Mouse (Mus musculus) hindbrain, embryonic 13.5 days (tissue): ENCODE data around the gene 2610301B20Rik. TPM values are rescaled to one million over a fixed set of nuclear protein-coding genes. Genes with fewer than 3 reads are reported as not detected.
"Not testable (repeated sequence)": the region's sequence is repeated elsewhere in the genome, so short reads cannot be mapped to it uniquely, and the experiment has no call there.

Experiments
- ATAC-seq: fragments of 200-750 bp; cut with Nextera tagmentation; 2 replicates; pipeline ENCODE4 v1.8.0; 2017; ENCODE audit warnings: moderate TSS enrichment; ENCODE audit not compliant: low FRiP score
- H3K27ac ChIP-seq: fragments of 300-500 bp; sonication (generic); 2 replicates; pipeline ENCODE4 v1.5.1; 2015; ENCODE audit warnings: inconsistent platforms, mild to moderate bottlenecking, moderate library complexity
- H3K27me3 ChIP-seq: fragments of 300-500 bp; sonication (generic); 2 replicates; pipeline ENCODE4 v1.6.1; 2015; ENCODE audit warnings: mild to moderate bottlenecking, inconsistent platforms
- H3K36me3 ChIP-seq: fragments of 300-500 bp; sonication (generic); 2 replicates; pipeline ENCODE4 v1.6.1; 2015; ENCODE audit warnings: mild to moderate bottlenecking, inconsistent platforms
- H3K4me1 ChIP-seq: fragments of 300-500 bp; sonication (generic); replicated peaks from 2 replicates; pipeline ENCODE4 v1.6.1; 2015; ENCODE audit warnings: inconsistent platforms
- H3K4me2 ChIP-seq: fragments of 300-500 bp; sonication (generic); 2 replicates; pipeline ENCODE4 v1.6.1; 2015; ENCODE audit warnings: inconsistent platforms, mild to moderate bottlenecking, moderate library complexity
- H3K4me3 ChIP-seq: fragments of 300-500 bp; sonication (generic); 2 replicates; pipeline ENCODE4 v1.5.1; 2015; ENCODE audit warnings: mild to moderate bottlenecking, inconsistent platforms
- H3K9ac ChIP-seq: fragments of 300-500 bp; sonication (generic); 2 replicates; pipeline ENCODE4 v1.6.1; 2015; ENCODE audit warnings: mild to moderate bottlenecking, inconsistent platforms
- H3K9me3 ChIP-seq: fragments of 300-500 bp; sonication (generic); 2 replicates; pipeline ENCODE4 v1.6.1; 2016; ENCODE audit warnings: inconsistent platforms
- WGBS: fragments of 180-500 bp; shearing (Covaris S2); methylation state at CpG from one replicate; pipeline ENCODE4 v1.1.7; 2015; 5-methylcytosine and 5-hydroxymethylcytosine counted together
- polyA plus RNA-seq: library from polyadenylated mRNA; unstranded; fragments of >200 nt; fragmentation: Nextera tagmentation; extraction: Ambion mirVana; gene quantifications from 2 replicates; pipeline ENCODE4 v1.2.1, GENCODE M21; 2015

The 2610301B20Rik gene
- polyA plus RNA-seq: 44.4 and 45.0 TPM in 2 replicates

DNA sequence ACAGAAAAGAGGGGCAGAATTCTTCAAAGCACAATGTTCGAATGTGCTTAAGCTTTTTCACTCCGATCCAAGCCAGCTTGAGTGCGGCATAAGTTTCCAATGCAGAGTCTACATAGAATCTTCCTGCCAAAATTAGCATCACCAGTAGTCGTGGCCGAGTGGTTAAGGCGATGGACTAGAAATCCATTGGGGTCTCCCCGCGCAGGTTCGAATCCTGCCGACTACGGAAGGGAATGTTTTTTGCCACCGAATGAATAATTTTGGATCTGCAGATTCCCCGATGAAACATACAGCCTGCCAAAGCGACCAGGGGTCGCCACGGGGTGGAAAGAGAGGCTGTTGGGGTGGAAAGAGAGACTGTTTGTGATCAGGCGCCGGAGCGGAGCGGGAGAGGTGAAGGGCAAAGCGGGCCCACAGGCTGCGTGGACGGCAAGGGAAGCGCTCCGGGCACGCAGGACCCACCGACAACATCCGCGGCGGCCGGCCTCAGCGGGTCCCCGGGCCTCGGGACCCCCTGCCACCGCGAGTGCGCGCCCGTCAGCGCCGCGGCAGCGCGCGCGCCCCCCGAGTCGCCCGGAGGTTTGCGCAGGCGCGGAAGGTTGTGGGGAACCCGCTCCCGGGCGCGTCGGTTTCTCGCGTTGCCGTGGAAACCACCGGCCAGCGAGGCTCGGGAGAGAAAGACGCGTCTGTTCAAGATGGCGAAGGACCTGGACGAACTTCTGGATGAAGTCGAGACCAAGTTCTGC, at the start of gene 2610301B20Rik:
TSS of gene 2610301B20Rik (plus strand) at position 579 of the 746 bp plus-strand sequence.
- peak within 1 kb of the TSS; percentile 92 for H3K4me3 ChIP-seq
- H3K4me1 ChIP-seq: peaks cover 15% of the 10 kb centered on the region
- peak within 1 kb of the TSS; percentile 68 for H3K4me2 ChIP-seq
- H3K9me3 ChIP-seq: no peaks in the 10 kb centered on the region
- no peaks in the 10 kb centered on the region for H3K27me3 ChIP-seq
- peak within 1 kb of the TSS; percentile 97 for H3K27ac ChIP-seq
- WGBS: under 1% methylated on average over 53 of the region's 68 CpGs
- H3K36me3 ChIP-seq: no peaks in the 10 kb centered on the region
- ATAC-seq: peak; percentile 94
- peak within 1 kb of the TSS; percentile 91 for H3K9ac ChIP-seq

DNA sequence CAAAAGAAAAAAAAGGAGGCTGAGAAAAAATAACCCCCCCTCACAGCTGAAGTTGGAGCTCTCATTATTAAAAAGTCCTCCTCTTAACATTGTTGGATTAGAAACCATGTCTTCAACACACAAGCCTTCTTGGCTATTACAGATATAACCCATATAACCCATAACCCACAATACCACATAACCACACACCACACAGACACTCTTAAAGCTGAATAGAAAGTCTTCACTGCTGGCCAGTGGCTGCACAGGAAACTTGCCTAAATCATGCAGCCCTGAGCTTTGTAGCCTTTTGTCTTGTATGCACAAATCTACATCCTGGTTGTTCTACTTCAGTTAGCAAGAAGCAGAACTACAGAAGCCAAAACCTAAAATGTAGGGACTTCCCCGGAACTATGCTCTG, 41.0 kb upstream of the 2610301B20Rik start:
- Histone ChIP-seq H3K36me3 (no peaks in the 10 kb centered on the region), H3K4me1 (no peaks in the 10 kb centered on the region), H3K9me3 (no peaks in the 10 kb centered on the region), H3K4me3 (no peak overlapping the region), H3K27ac (no peak overlapping the region), H3K27me3 (no peaks in the 10 kb centered on the region), H3K4me2 (no peak overlapping the region), H3K9ac (no peak overlapping the region)
- no peak for ATAC-seq
- 100% methylated on average over 1 of the region's 1 CpGs for WGBS

DNA sequence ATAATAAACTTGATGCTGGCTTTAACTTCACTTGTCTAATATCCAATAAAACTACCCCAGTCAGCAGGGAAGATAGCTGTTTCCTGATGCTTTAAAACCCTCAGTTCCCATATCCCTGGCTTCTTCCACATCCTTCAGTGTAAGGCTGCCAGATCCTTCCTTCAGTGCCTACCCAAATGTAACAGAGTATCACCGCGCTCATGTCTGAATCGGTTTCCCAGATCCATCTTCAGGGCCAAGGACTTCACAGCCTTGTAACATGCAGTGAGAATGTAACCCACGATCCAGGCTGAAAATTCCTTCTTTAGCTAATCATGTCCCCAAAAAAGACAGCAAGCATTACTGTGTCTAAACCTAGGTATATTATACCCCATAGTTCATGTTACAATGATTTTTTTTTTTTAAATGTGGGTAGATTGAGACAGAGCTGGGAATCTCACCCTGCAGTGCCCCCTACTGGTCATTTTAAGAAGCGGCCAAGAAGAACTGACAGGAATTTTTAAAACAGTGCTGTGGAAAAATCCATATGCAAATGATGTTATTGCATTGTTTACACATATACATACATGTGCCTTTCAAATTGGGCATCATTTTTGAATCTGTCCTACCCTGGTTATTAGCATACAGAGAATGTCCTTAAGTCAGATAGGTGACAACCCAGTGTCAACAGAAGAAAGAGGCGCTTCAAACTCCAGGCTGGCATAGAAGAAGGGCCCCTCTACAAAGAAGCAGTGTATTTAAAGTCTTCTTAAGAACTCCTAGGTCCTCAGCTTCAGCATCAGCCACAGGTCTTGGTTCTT, 38.8 kb upstream of the 2610301B20Rik start:
- ATAC-seq: 0 out of 2 replicates have a peak, but pooled peaks have one; percentile 32
- Histone ChIP-seq H3K4me1 (no peaks in the 10 kb centered on the region), H3K4me2 (no peak overlapping the region), H3K9me3 (no peaks in the 10 kb centered on the region), H3K4me3 (no peak overlapping the region), H3K27me3 (no peaks in the 10 kb centered on the region), H3K27ac (no peak overlapping the region), H3K9ac (no peak overlapping the region), H3K36me3 (no peaks in the 10 kb centered on the region)
- 78% methylated on average over 6 of the region's 6 CpGs for WGBS

DNA sequence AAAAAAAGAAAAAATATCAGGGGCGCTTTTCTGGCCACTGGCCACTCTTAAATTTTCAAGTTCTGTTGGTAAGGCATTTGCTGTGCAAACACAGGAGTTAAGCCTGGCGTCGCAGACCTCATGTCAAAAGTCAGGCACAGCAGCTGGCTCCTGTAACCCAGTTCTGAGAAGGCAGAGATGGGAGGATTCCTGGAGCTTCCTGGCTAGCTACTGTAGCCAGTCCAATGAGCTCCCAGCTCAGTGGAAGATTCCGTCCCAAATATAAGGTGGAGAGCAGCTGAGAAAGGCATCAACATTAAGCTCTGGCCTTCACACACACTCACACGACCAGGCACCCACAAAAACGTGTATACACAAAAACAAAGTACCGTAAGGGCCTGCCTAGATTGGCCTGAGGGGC, 28.4 kb upstream of the 2610301B20Rik start:
- H3K36me3 ChIP-seq: no peaks in the 10 kb centered on the region
- 83% methylated on average over 7 of the region's 7 CpGs for WGBS
- no peak overlapping the region for H3K27ac ChIP-seq
- no peak for ATAC-seq
- no peaks in the 10 kb centered on the region for H3K27me3 ChIP-seq
- no peak overlapping the region for H3K9ac ChIP-seq
- no peak overlapping the region for H3K4me3 ChIP-seq
- no peak overlapping the region for H3K4me2 ChIP-seq
- H3K4me1 ChIP-seq: no peaks in the 10 kb centered on the region
- no peaks in the 10 kb centered on the region for H3K9me3 ChIP-seq

DNA sequence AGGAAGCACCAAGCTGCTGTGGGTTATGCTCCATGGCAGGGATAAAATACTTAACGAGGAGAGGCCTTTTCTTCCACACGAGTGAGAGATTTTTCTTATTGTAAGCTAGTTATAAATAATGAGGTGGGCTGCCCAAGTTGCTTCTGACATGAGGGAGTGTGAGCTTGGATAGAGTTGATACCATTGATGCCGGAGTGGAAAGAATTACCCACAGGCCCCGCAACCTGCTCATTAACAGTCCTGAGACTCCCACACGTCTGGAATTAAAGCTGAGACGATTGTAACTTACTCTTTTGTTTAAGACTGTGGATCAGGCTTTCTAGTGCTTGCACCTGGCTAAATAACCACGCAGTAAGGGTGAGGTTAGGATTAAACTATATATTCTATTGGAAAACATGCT, 24.5 kb upstream of the 2610301B20Rik start:
- Histone ChIP-seq H3K9me3 (no peaks in the 10 kb centered on the region), H3K27ac (no peak overlapping the region), H3K4me3 (no peak overlapping the region), H3K36me3 (no peaks in the 10 kb centered on the region), H3K9ac (no peak overlapping the region), H3K4me1 (no peaks in the 10 kb centered on the region), H3K27me3 (no peaks in the 10 kb centered on the region), H3K4me2 (no peak overlapping the region)
- 82% methylated on average over 7 of the region's 7 CpGs for WGBS
- no peak for ATAC-seq

DNA sequence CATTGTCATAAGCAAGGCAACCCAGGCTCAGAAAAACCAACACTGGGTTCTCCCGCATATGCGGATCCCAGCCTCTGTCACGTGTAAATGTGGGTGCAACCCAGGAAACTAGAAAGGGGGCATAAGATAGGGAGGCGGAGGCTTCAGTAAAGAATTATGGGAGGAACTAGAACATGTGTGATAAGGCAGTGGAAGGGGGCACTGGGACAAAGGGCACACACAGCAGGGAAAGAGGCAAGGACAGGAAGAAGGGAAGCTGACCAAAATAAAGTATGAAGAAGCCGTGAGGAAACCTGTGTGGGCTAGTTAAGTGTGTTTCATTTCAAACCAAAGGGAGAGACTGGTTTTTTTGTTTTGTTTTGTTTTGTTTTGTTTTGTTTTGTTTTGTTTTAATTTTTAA, 23.3 kb upstream of the 2610301B20Rik start:
- Histone ChIP-seq H3K27me3 (no peaks in the 10 kb centered on the region), H3K36me3 (no peaks in the 10 kb centered on the region), H3K27ac (no peak overlapping the region), H3K9ac (no peak overlapping the region), H3K4me1 (no peaks in the 10 kb centered on the region), H3K9me3 (no peaks in the 10 kb centered on the region), H3K4me2 (no peak overlapping the region), H3K4me3 (no peak overlapping the region)
- ATAC-seq: no peak
- 77% methylated on average over 5 of the region's 5 CpGs for WGBS

DNA sequence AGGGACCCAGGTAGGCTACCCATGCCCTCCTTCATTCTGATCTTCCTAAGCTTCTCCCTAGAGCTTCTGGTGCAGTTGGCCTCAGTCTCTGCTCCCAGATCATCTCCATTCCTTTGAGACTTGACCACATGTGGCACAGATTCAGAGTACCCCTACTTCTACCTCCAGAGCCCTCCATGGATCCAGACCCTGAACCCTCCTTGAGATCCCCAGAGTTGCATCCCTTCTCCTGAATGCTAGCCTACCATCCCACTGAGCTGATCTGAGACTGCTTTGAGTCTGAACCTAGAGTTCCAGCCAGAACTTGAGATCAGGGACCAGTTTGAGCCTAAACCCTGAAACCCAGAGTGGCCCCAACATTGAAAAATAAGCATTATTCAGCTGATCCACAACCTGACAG, 15.1 kb upstream of the 2610301B20Rik start:
- no peaks in the 10 kb centered on the region for H3K9me3 ChIP-seq
- no peak for ATAC-seq
- H3K27me3 ChIP-seq: no peaks in the 10 kb centered on the region
- H3K36me3 ChIP-seq: no peaks in the 10 kb centered on the region
- H3K27ac ChIP-seq: no peak overlapping the region
- no peaks in the 10 kb centered on the region for H3K4me1 ChIP-seq
- no peak overlapping the region for H3K4me2 ChIP-seq
- H3K9ac ChIP-seq: no peak overlapping the region
- H3K4me3 ChIP-seq: no peak overlapping the region

DNA sequence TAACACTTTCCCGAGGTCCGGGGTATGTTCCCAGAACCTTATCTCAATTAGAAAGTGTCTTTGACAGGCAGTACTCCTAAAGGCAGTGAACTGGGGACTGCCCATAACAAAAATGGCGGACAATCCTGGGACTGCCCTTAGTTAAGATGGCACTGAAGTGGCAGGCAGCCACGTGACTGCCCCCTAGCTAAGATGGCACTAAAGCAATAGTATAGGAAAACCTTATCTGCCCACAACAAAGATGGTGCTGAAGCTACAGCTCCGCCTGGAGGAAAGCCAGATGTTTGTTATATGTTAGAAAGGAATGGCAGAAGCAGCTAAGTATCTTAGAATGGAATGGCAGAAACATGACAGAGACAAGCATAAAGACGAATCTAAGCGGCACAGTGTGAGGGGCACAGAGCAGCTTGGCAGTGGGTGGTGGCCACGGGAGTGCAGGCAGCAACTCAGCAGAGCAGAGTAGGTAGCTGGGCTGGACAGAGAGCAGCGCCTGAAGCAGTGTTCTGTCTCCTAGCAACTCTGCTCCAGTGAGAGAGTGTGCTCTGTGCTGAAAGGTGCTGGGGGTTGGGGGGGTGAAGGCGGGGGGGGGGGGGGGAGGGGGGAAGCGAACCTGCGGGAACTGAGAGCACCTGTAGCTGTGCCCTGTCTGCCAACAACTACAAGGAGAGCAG, 14.3 kb upstream of the 2610301B20Rik start:
- Histone ChIP-seq H3K9ac (no peak overlapping the region), H3K27me3 (no peaks in the 10 kb centered on the region), H3K36me3 (no peaks in the 10 kb centered on the region), H3K4me3 (peak overlapping the region; percentile 27), H3K27ac (no peak overlapping the region), H3K4me1 (no peaks in the 10 kb centered on the region), H3K4me2 (peak overlapping the region; percentile 23; the same call in 1 of the 2 replicates), H3K9me3 (no peaks in the 10 kb centered on the region)
- peak; percentile 93 for ATAC-seq
- WGBS: 48% methylated on average over 10 of the region's 12 CpGs

DNA sequence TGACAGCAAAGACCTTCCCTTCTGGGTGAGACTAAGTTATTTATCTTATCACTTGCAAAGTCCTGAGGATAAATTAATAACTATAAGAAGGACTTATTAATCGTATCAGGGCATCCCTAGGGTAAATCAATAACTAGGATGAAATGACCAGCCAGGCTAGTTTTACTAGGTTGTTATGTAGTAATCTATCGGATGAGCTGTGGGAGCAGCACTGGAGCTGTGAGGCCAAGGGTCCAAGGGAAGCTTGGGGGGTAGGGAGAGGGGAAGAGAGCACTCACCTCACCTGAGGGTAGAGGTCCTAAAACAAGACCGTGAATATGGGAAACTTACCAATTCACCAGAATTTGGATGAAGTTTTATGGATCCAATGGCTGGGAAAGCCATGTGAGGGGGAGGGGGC, 13.5 kb upstream of the 2610301B20Rik start:
- Histone ChIP-seq H3K4me2 (no peak overlapping the region), H3K4me1 (no peaks in the 10 kb centered on the region), H3K36me3 (no peaks in the 10 kb centered on the region), H3K27me3 (no peaks in the 10 kb centered on the region), H3K9me3 (no peaks in the 10 kb centered on the region), H3K4me3 (no peak overlapping the region), H3K27ac (no peak overlapping the region), H3K9ac (no peak overlapping the region)
- no peak for ATAC-seq
- 92% methylated on average over 3 of the region's 3 CpGs for WGBS

DNA sequence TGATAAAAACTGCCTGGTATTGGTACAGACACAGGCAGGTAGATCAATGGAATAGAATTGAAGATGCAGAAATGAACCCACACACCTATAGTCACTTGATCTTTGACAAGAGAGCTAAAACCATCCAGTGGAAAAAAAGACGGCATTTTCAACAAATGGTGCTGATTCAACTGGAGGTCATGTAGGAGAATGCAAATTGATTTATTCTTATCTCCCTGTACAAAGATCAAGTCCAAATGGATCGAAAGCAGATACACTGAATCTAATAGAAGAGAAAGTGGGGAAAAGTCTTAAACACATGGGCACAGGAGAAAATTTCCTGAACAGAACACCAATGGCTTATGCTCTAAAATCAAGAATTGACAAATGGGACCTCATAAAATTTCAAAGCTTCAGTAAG, 11.4 kb upstream of the 2610301B20Rik start:
- ATAC-seq, H3K4me1 ChIP-seq, H3K36me3 ChIP-seq, H3K9ac ChIP-seq, H3K9me3 ChIP-seq, H3K27me3 ChIP-seq, H3K4me3 ChIP-seq, H3K4me2 ChIP-seq, H3K27ac ChIP-seq: not testable (repeated sequence)
- WGBS: 95% methylated on average over 2 of the region's 2 CpGs

DNA sequence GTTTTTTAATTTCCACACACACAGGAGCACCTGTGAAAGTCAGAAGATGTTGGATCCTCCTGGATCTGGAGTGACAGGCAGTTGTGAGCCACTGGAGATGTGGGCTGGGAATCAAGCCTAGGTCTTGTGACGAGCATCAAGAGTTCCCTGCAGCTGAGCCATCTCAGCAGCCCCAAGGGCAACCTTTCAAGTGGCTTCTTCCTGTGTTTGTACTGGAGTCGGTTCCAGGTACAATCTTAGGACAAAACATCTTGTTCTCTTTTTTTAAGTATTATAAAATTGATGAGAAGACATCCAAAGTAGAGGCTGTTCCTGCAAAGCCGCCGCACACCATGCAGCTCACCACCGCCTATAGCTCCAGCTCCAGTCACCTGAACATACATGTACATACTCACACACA, 2.1 kb upstream of the 2610301B20Rik start:
- Histone ChIP-seq H3K4me2 (no peak overlapping the region; the same call in 1 of the 2 replicates), H3K27me3 (no peaks in the 10 kb centered on the region), H3K4me3 (no peak overlapping the region), H3K9me3 (no peaks in the 10 kb centered on the region), H3K4me1 (peaks cover 15% of the 10 kb centered on the region), H3K27ac (no peak overlapping the region), H3K9ac (no peak overlapping the region), H3K36me3 (no peaks in the 10 kb centered on the region)
- ATAC-seq: no peak
- 92% methylated on average over 5 of the region's 5 CpGs for WGBS
